Mouse (Mus musculus): ENCODE data around the gene Svs5.

DNA sequence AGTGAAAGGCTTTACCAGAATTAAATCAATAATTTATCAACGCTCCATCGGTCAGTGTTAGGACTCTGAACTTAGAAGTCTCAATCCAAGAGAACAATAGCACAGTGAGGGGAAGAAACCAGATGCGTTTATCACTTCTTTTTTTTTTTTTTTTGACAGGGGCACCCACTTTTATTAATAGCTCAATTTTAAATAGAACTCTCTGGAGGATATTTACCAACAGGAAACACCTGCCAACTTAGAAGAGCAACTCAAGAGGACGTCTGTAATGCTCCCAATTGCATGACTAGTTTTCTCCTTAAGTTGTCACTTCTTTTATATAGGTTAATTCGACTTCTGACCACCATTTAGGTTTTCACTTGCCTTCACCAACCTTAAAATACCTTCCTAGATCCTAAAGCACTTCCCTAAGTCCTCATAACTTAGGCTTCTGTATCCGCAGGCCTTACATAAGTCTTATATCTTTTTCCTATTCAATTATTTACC lies 36.1 kb downstream of the Svs5 start:
- no peak for TF ChIP-seq HCFC1 (IDR thresholded peaks at IDR 0.05; ENCODE audit: borderline replicate concordance, insufficient read depth, low read length)
- TF ChIP-seq MAFK (IDR thresholded peaks at IDR 0.05; ENCODE audit: insufficient read depth, low read depth, low read length): no peak
- TF ChIP-seq ZNF384 (IDR thresholded peaks at IDR 0.05; ENCODE audit: low read depth, low read length): no peak
- no peak for TF ChIP-seq CHD2 (IDR thresholded peaks at IDR 0.05; ENCODE audit: low read depth, low read length)
- no peak for TF ChIP-seq ZC3H11A (IDR thresholded peaks at IDR 0.05; ENCODE audit: borderline replicate concordance, low read depth, low read length)

All from ES-E14 (cell line).